ENCODE assay signal across 21 mouse cellular contexts in the genomic region with DNA sequence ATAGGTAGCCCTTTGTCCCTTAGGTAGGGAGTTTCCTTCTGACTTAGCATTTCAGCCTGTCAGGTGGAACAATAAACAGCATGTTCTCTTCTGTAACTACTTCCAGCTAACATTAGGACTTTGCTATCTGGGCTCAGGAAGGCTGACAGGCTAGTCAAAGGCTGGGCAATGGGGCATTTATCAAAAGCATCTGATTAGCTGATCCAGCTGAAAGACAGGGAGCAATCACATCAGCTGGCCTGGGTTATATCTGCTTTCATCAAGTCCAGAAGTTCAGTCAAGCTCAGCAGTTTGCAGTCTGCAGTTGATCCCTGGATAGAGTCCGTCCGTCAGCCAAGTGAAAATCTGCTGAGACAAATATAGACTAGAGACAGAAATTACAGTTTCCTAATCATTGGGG.
A peak's percentile ranks its signal among the peaks of the same experiment; 100 is the strongest.
DNase-seq lines count a peak whose midpoint lies in the region; ATAC-seq and TF ChIP-seq lines count a peak whose summit lies in the region.
"Had no signal": no experiment of that assay in that cellular context is flagged by ENCODE, and none has a peak within 500 bp of the region (broad histone marks: within the 10 kb centered on the region; RNA-seq: fewer than 3 reads in every experiment).

No protein-coding gene starts in this region.

- no peak for TF ChIP-seq POLR2A in kidney, adult 2 months (IDR thresholded peaks at IDR 0.05; ENCODE audit: low read depth, low read length)

- no peak overlapping the region for H3K4me3 ChIP-seq in kidney, adult 2 months (ENCODE audit: insufficient read depth, low read depth, low read length)
- no peak overlapping the region for H3K4me3 ChIP-seq in kidney, embryonic 15.5 days (replicated peaks)
- no peak overlapping the region for H3K4me3 ChIP-seq in forebrain, postnatal 0 days (ENCODE audit: low read depth, low read length)
- H3K4me3 ChIP-seq: embryonic facial prominence, embryonic 15.5 days; erythroblast, embryonic 14.5 days; forebrain, embryonic 10.5 days; forebrain, embryonic 15.5 days; heart, embryonic 10.5 days; hindbrain, embryonic 12.5 days had no signal

- ATAC-seq in kidney, embryonic 15.5 days (replicated peaks; ENCODE audit: low FRiP score) = no peak
- no peak for ATAC-seq in forebrain, postnatal 0 days
- ATAC-seq: forebrain, embryonic 15.5 days had no signal

- H3K27me3 ChIP-seq in kidney, adult 2 months (replicated peaks; ENCODE audit: control insufficient read depth, insufficient read depth, low read length) = no peaks in the 10 kb centered on the region
- H3K27me3 ChIP-seq in kidney, embryonic 15.5 days = no peaks in the 10 kb centered on the region
- no peaks in the 10 kb centered on the region for H3K27me3 ChIP-seq in forebrain, postnatal 0 days (ENCODE audit: insufficient read depth, low read length)
- H3K27me3 ChIP-seq: embryonic facial prominence, embryonic 15.5 days; forebrain, embryonic 15.5 days; hindbrain, embryonic 12.5 days had no signal

- no peak overlapping the region for H3K9ac ChIP-seq in kidney, embryonic 15.5 days
- no peak overlapping the region for H3K9ac ChIP-seq in forebrain, postnatal 0 days
- H3K9ac ChIP-seq: embryonic facial prominence, embryonic 15.5 days; forebrain, embryonic 15.5 days; hindbrain, embryonic 12.5 days had no signal

- peak; percentile 68 for DNase-seq in kidney, adult 2 months
- DNase-seq in kidney, adult 9 months = peak; percentile 67
- peak; percentile 35 for DNase-seq in kidney, postnatal 14 days
- DNase-seq in forebrain, postnatal 0 days = no peak
- DNase-seq in cerebellum, adult 18-20 months = no peak
- DNase-seq: adrenal gland, adult 2 months; adrenal gland, postnatal 25 days; cerebellum, adult 2 months; cerebellum, postnatal 10 days; embryo, embryonic 11 days; gastrocnemius, postnatal 10 days; heart, adult 18-20 months; heart, postnatal 10 days; heart, postnatal 4 days had no signal

- no peak overlapping the region for H3K27ac ChIP-seq in kidney, adult 2 months (ENCODE audit: insufficient read depth, low read depth, low read length)
- no peak overlapping the region for H3K27ac ChIP-seq in kidney, embryonic 15.5 days
- H3K27ac ChIP-seq in forebrain, postnatal 0 days (ENCODE audit: low read depth, low read length) = no peak overlapping the region
- H3K27ac ChIP-seq: embryonic facial prominence, embryonic 15.5 days; forebrain, embryonic 10.5 days; forebrain, embryonic 15.5 days; heart, embryonic 10.5 days; hindbrain, embryonic 12.5 days had no signal

- 54% methylated on average over 2 of the region's 2 CpGs for whole genome bisulfite sequencing in kidney, adult 2 months
- WGBS in kidney, embryonic 15.5 days = 77% methylated on average over 2 of the region's 2 CpGs
- 69% methylated on average over 2 of the region's 2 CpGs for WGBS in forebrain, postnatal 0 days

- no peaks in the 10 kb centered on the region for H3K36me3 ChIP-seq in kidney, adult 2 months (ENCODE audit: control insufficient read depth, insufficient read depth, low read length)
- no peaks in the 10 kb centered on the region for H3K36me3 ChIP-seq in kidney, embryonic 15.5 days
- no peaks in the 10 kb centered on the region for H3K36me3 ChIP-seq in forebrain, postnatal 0 days (ENCODE audit: insufficient read depth)
- H3K36me3 ChIP-seq: embryonic facial prominence, embryonic 15.5 days; forebrain, embryonic 10.5 days; forebrain, embryonic 15.5 days; heart, embryonic 10.5 days; hindbrain, embryonic 12.5 days had no signal

- H3K9me3 ChIP-seq in kidney, embryonic 15.5 days (replicated peaks) = no peaks in the 10 kb centered on the region
- H3K9me3 ChIP-seq in forebrain, postnatal 0 days (ENCODE audit: low read length) = no peaks in the 10 kb centered on the region
- H3K9me3 ChIP-seq: embryonic facial prominence, embryonic 15.5 days; forebrain, embryonic 10.5 days; forebrain, embryonic 15.5 days; heart, embryonic 10.5 days; hindbrain, embryonic 12.5 days had no signal

- H3K4me2 ChIP-seq in kidney, embryonic 15.5 days = no peak overlapping the region
- no peak overlapping the region for H3K4me2 ChIP-seq in forebrain, postnatal 0 days (ENCODE audit: low read depth)
- H3K4me2 ChIP-seq: embryonic facial prominence, embryonic 15.5 days; forebrain, embryonic 15.5 days; hindbrain, embryonic 12.5 days had no signal

- H3K4me1 ChIP-seq in kidney, adult 2 months (ENCODE audit: control insufficient read depth, insufficient read depth, low read length) = peaks cover 3% of the 10 kb centered on the region; the same call in 1 of the 2 replicates
- H3K4me1 ChIP-seq in kidney, embryonic 15.5 days = no peaks in the 10 kb centered on the region
- H3K4me1 ChIP-seq in forebrain, postnatal 0 days (ENCODE audit: insufficient read depth) = no peaks in the 10 kb centered on the region
- H3K4me1 ChIP-seq: embryonic facial prominence, embryonic 15.5 days; forebrain, embryonic 15.5 days; heart, embryonic 10.5 days; hindbrain, embryonic 12.5 days had no signal

- no peak for TF ChIP-seq CTCF in kidney, adult 2 months (conservative IDR thresholded peaks at IDR 0.05; ENCODE audit: insufficient read depth, insufficient read length, low read depth, low read length)
- TF ChIP-seq CTCF in forebrain, postnatal 0 days (IDR thresholded peaks at IDR 0.05; ENCODE audit: low read depth) = no peak

Comparison
In these comparisons a context has a peak if more than half of its experiments do, and no peak if none do; other contexts are left out.
1. DNase-seq: peak in kidney, adult 2 months (single experiment), kidney, adult 9 months (single experiment) and kidney, postnatal 14 days (single experiment); none in forebrain, postnatal 0 days (single experiment) and cerebellum, adult 18-20 months (0 of 2).